Mouse (Mus musculus) forebrain, embryonic 14.5 days (tissue): ENCODE measurements at regions not wholly inside any gene's neighbourhood (a gene's known extent, or its start where the extent isn't known, plus 50 kb on each side); places are given as distances from the start of the nearest gene placed in this dataset.
A peak's percentile ranks its signal among the peaks of the same experiment; 100 is the strongest.

Experiments used
- ATAC-seq: fragments of 200-750 bp; cut with Nextera tagmentation; 2 replicates; pipeline ENCODE4 v1.8.0; 2017; ENCODE audit warnings: mild to moderate bottlenecking, moderate library complexity
- DNase-seq: peaks from one replicate; pipeline ENCODE4 v3.0.0-alpha.2; 2015; ENCODE audit warnings: low spot score
- H3K27ac ChIP-seq: fragments of 300-500 bp; sonication (generic); 2 replicates; pipeline ENCODE4 v1.5.1; 2014; ENCODE audit warnings: low read depth, mild to moderate bottlenecking, control low read depth, low read length, moderate library complexity
- H3K27me3 ChIP-seq: fragments of 300-500 bp; sonication (generic); replicated peaks from 2 replicates; pipeline ENCODE4 v1.6.1; 2014; ENCODE audit warnings: low read length, control low read depth, mixed read lengths; ENCODE audit not compliant: control insufficient read depth, insufficient read depth
- H3K36me3 ChIP-seq: fragments of 300-500 bp; sonication (generic); 2 replicates; pipeline ENCODE4 v1.6.1; 2014; ENCODE audit warnings: low read length, control low read depth; ENCODE audit not compliant: control insufficient read depth, insufficient read depth
- H3K4me1 ChIP-seq: fragments of 300-500 bp; sonication (generic); 2 replicates; pipeline ENCODE4 v1.6.1; 2014; ENCODE audit warnings: antibody characterized with exemption, low read length, control low read depth; ENCODE audit not compliant: control insufficient read depth, insufficient read depth
- H3K4me2 ChIP-seq: fragments of 300-500 bp; sonication (generic); 2 replicates; pipeline ENCODE4 v1.6.1; 2014; ENCODE audit warnings: mild to moderate bottlenecking, control low read depth, low read length
- H3K4me3 ChIP-seq: fragments of 300-500 bp; sonication (generic); 2 replicates; pipeline ENCODE4 v1.5.1; 2014; ENCODE audit warnings: low read depth, low read length, control low read depth
- H3K9ac ChIP-seq: fragments of 300-500 bp; sonication (generic); 2 replicates; pipeline ENCODE4 v1.6.1; 2014; ENCODE audit warnings: mild to moderate bottlenecking, low read length, control low read depth, moderate library complexity
- H3K9me3 ChIP-seq: fragments of 300-500 bp; sonication (generic); replicated peaks from 2 replicates; pipeline ENCODE4 v1.6.1; 2016; ENCODE audit warnings: low read length, control low read depth, mixed read lengths; ENCODE audit not compliant: control insufficient read depth
- WGBS: fragments of 180-500 bp; shearing (Covaris S2); extraction: QIAGEN DNeasy Blood & Tissue Kit; methylation state at CpG from one replicate; pipeline ENCODE4 v1.1.7; 2014; 5-methylcytosine and 5-hydroxymethylcytosine counted together

DNA sequence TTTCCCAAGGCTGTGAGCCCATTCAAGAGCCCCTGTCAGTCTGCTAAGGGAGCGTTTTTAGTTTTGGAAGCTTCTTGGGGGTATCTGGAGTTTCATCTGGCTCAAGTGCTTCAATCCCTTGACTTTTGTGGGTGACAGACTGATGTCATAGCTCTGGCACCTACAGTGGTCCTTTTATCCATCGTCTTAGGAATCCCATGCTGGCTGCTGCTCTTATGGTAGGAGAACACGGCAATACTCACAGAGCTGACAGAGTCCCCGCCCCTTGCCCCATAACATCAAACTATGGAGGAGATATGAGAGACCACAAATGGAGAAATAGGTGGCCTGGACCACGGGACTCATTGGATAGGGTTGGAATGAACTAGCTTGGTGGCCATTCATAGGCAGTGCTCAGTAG is 68.0 kb upstream of the Wnt7b start:
- Histone ChIP-seq H3K4me2 (no peak overlapping the region), H3K4me1 (peaks cover 54% of the 10 kb centered on the region), H3K36me3 (no peaks in the 10 kb centered on the region), H3K27ac (no peak overlapping the region), H3K27me3 (no peaks in the 10 kb centered on the region), H3K4me3 (no peak overlapping the region), H3K9ac (no peak overlapping the region), H3K9me3 (no peaks in the 10 kb centered on the region)
- DNase-seq (no peak), ATAC-seq (no peak)
- 79% methylated on average over 5 of the region's 5 CpGs for WGBS

DNA sequence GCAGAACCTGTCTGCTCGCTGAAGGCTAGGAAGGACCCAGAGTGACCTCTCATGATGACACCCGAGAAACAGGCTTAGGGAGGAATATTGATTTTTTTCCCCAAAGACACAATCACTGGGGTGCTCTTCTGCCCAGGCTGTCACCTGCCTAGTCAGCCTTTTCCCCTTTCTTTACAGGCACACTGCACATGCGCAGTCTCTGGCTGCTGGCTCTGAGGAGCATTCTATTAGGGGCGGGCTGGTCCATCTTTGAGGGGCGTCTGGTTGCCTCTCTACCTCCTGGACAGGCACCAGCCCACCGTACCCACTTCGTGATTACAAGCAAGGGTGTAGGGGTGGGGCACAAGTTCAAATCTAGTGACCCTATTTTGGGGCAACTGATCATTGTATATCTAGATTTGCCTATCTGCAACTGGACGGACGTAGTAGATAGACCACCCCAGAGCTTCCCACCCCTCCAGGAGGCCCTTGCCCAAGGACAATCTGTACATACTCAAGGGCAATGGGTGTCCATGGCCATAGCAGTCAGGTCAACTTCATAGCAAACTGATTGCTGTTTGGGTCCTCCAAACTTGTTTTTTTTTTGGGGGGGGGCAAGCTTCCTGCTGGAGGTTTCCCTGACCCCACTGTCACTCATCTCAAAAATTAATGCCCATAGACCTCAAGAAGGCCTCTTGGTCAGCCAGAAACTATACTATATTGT is 69.6 kb upstream of the Wnt7b start:
- ATAC-seq: no peak
- Histone ChIP-seq H3K9ac (peak overlapping the region; percentile 76), H3K27ac (peak overlapping the region; percentile 100), H3K36me3 (no peaks in the 10 kb centered on the region), H3K27me3 (no peaks in the 10 kb centered on the region), H3K4me1 (peaks cover 48% of the 10 kb centered on the region), H3K9me3 (no peaks in the 10 kb centered on the region), H3K4me2 (no peak overlapping the region; the same call in 1 of the 2 replicates), H3K4me3 (no peak overlapping the region)
- WGBS: 75% methylated on average over 9 of the region's 9 CpGs
- DNase-seq: no peak

DNA sequence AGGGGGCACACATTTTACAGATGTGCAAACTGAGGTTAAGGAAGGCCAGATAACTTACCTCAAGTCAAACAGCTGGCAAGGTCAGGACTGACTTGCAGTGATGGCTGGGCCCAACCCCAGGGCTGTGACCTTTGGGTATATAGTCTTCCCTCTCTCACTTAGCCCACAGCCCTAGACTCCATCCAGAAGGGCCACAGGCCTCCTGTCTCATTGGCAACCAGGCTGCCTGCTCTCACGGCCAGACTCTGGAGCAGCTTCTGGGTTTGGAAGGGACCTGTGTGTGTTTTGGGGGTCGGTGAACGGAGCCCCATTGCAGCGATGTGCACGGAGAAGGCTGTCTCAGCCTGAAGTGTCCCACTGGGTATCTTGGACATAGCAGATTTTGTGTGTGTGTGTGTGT is 70.2 kb upstream of the Wnt7b start:
- ATAC-seq (0 out of 2 replicates have a peak, but pooled peaks have one; percentile 2), DNase-seq (no peak)
- WGBS: 64% methylated on average over 5 of the region's 5 CpGs
- Histone ChIP-seq H3K4me2 (peak overlapping the region; percentile 72), H3K27me3 (no peaks in the 10 kb centered on the region), H3K36me3 (no peaks in the 10 kb centered on the region), H3K4me1 (peaks cover 45% of the 10 kb centered on the region), H3K9ac (peak overlapping the region; percentile 76), H3K4me3 (0 out of 2 replicates have a peak overlapping the region, but pooled peaks have one; percentile 36), H3K9me3 (no peaks in the 10 kb centered on the region), H3K27ac (peak overlapping the region; percentile 100)

DNA sequence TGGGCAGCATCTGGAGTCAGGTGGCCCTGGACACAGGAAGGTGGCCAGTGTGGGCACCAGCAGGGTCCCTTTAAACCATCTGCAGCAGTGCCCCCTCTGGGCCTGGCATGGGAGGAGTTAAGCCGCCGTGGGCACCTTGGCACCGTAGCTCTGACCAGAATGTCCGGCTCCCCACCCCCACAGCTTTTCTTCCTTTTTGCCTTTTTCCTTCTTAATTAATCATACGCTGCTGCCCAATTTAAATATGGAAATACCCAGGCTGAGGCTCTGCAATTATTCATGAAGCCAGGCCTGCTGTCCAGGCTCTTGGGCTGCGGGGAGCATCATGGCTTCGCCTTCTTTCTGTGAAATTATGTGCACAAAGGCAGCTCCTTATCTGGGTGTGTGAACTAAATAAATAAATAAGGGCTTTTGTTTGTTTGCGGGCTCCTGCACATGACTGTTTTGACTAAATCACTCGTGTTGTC is 70.6 kb upstream of the Wnt7b start:
- H3K36me3 ChIP-seq: no peaks in the 10 kb centered on the region
- peak overlapping the region; percentile 72 for H3K4me2 ChIP-seq
- H3K4me1 ChIP-seq: peaks cover 45% of the 10 kb centered on the region
- H3K27ac ChIP-seq: peak overlapping the region; percentile 100
- WGBS: 7% methylated on average over 9 of the region's 9 CpGs
- ATAC-seq: peak; percentile 77
- no peaks in the 10 kb centered on the region; the same call in 1 of the 2 replicates for H3K27me3 ChIP-seq
- peak overlapping the region; percentile 36; the same call in 1 of the 2 replicates for H3K4me3 ChIP-seq
- peak; percentile 91 for DNase-seq
- peak overlapping the region; percentile 76 for H3K9ac ChIP-seq
- H3K9me3 ChIP-seq: no peaks in the 10 kb centered on the region

DNA sequence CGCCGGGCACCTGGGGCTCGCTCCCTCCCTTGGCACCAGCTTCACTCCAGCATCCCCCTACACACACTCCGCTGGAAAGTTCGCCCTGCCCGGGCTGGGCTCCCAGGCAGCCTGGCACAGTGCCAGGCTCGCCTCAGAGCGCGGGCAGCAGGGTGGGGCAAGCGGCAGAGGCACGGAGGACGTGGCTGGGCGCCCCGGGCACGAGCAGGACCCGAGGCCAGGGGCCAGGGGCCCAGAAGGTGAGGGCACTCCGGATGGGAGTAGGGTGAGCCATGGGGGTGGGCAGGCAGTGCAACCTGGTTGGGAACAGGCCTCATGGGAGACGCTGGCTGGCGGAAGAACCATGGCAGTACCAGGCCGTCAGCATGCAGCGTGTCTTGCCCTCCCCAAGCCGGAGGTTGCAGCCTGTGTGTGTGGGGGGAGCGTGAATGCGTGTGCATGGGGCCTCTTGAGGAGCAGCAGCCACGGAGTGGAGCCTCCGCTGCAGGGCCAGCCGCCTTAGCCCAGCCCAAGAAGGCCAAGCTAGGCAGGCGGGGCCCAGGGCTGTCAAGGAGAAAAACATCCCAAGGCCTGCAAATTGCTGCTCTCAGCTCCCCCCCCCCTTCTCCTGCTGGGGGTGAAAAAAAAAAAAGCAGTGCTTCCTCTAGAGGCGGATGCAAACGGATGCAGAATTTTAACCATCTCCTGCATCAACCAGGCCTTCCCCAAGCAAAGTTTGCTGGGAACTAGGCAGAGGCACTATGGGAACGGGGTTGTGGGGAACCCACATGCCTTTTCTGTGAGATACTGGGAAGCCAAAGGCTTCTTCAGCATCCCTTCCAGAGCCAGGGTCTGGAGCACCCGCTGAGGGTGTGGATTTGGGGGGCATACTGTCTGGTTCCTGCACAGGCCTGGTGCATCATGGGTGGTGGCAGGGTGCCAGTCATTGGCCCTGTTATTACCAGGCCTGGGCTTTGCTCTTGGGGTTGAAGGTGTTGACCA is 71.4 kb upstream of the Wnt7b start:
- WGBS: 6% methylated on average over 32 of the region's 32 CpGs
- H3K4me1 ChIP-seq: peaks cover 45% of the 10 kb centered on the region
- peak overlapping the region; percentile 100 for H3K27ac ChIP-seq
- DNase-seq (peak; percentile 92), ATAC-seq (peak; percentile 81)
- H3K27me3 ChIP-seq: peaks cover 5% of the 10 kb centered on the region
- H3K36me3 ChIP-seq: no peaks in the 10 kb centered on the region
- H3K9ac ChIP-seq: peak overlapping the region; percentile 76
- no peaks in the 10 kb centered on the region for H3K9me3 ChIP-seq
- H3K4me2 ChIP-seq: peak overlapping the region; percentile 72
- peak overlapping the region; percentile 36 for H3K4me3 ChIP-seq

DNA sequence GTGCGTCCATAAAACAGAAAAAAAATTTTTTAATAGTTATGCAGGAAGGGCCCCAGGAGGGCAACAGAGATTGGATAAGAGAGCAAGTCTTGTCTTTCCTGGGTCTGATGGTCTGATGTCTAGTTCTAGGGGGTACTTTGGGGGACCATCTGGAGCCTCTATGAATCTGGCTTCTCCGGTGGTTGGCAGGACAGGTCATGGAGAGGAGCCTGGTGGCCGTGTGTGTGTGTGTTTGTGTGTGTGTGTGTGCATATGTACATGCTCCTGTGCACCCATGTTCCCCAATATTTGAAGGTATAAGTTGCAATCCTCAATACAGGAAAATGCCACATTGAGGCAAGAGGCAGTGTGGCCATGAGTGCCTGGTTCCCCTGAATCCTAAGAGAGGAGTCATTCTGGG is 72.5 kb upstream of the Wnt7b start:
- DNase-seq: no peak
- Histone ChIP-seq H3K4me1 (peaks cover 45% of the 10 kb centered on the region), H3K36me3 (no peaks in the 10 kb centered on the region), H3K9ac (peak overlapping the region; percentile 76), H3K27ac (peak overlapping the region; percentile 100), H3K9me3 (no peaks in the 10 kb centered on the region), H3K4me2 (peak overlapping the region; percentile 72), H3K4me3 (no peak overlapping the region), H3K27me3 (peaks cover 11% of the 10 kb centered on the region)
- WGBS: 66% methylated on average over 3 of the region's 3 CpGs
- no peak for ATAC-seq

DNA sequence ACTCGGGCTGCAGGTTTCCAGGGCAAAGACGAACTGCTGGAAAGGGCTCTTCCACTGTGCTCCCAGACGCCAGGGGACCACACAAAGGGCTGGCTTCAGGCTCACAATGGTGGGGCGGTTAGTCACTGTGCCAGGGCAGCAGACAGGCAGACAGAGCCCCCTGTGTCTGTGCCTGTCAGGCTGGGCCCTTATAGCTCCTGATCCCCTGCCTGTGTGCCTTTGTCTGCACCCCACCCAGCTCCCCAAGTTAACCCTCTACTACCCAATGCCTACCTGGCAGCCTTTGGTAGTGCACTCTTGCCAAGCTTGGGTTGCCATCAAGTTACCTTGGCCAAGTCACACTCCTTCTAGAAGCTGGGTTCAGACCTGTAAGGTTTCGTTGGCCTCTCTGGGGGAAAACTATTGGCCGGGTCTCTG is 73.5 kb upstream of the Wnt7b start:
- Histone ChIP-seq H3K27ac (peak overlapping the region; percentile 100), H3K4me1 (peaks cover 47% of the 10 kb centered on the region), H3K4me2 (peak overlapping the region; percentile 72), H3K9ac (peak overlapping the region; percentile 76), H3K4me3 (0 out of 2 replicates have a peak overlapping the region, but pooled peaks have one; percentile 2), H3K36me3 (no peaks in the 10 kb centered on the region), H3K9me3 (no peaks in the 10 kb centered on the region), H3K27me3 (peaks cover 19% of the 10 kb centered on the region)
- DNase-seq (peak; percentile 83), ATAC-seq (peak; percentile 37; the same call in 1 of the 2 replicates)
- WGBS: 18% methylated on average over 6 of the region's 6 CpGs

DNA sequence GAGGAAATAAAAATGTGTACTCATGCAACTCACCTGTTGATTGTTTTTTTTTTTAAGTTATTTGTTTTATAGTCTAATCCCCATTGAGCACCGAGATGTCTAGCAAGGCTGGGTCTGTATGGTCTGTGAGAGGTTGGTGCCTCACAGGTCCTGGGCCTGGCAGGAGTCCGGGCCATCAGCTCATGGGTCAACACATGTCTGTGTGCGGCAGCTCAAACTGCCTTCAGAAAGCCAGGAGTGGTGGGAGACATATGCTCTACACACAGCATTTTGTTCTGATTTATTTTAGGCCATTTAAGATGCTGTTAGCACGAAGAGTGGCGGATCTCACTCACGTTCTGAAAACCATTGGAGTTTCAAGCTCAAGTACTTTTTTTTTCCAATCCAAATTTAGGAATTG is 74.6 kb upstream of the Wnt7b start:
- Histone ChIP-seq H3K36me3 (0 out of 2 replicates have a peak, but pooled peaks cover 4% of the 10 kb centered on the region), H3K4me3 (no peak overlapping the region), H3K4me2 (no peak overlapping the region), H3K4me1 (peaks cover 43% of the 10 kb centered on the region), H3K9me3 (no peaks in the 10 kb centered on the region), H3K27me3 (peaks cover 29% of the 10 kb centered on the region), H3K9ac (no peak overlapping the region), H3K27ac (no peak overlapping the region)
- WGBS: 74% methylated on average over 6 of the region's 6 CpGs
- ATAC-seq (no peak), DNase-seq (no peak)
